ENCODE assay signal across 13 mouse cellular contexts in the genomic region with DNA sequence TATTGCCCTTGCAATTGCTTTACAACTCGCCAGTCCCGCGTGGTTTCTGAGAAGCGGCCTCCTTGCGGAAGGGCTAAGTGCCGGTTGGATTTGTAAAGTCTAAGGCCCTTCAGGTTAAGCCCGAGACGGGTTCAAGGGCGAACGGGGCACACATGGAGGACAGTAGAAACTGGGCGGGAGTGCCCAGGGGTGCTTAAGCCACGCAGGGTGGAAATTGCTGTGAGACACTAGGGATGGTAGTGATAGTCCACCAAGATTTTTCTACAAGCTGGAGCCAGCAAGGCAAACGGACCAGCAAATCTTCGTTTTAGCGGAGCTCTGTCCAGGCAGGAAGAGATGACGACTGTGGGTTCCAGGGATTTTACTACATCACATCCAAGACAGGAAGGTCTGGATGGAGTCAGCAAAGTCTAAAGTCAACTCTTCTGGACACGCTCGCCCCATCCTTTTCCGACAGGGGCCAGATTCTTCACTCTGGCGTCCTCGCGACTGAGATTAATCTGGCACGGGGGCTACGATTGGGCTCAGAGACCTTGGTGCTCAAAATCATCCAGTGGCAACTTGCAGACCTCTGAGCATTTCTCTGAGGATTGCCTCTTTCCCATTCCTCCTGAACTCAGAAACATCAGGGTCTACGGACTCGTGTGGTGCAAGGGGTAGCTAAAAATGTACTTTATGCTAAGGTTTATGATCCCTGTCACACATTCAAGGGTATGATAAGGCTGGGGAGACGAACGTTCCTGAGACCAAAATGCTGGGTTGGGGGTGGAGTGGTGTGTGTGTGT. TPM values are rescaled to one million over a fixed set of nuclear protein-coding genes. Genes with fewer than 3 reads are reported as not detected.
DNase-seq lines count a peak whose midpoint lies in the region; ATAC-seq and TF ChIP-seq lines count a peak whose summit lies in the region.
"Had no signal": no experiment of that assay in that cellular context is flagged by ENCODE, and none has a peak within 500 bp of the region (broad histone marks: within the 10 kb centered on the region; RNA-seq: fewer than 3 reads in every experiment).

No protein-coding gene starts in this region.

- no peak overlapping the region for H3K4me3 ChIP-seq in intestine, embryonic 14.5 days (ENCODE audit: low read depth, low read length)
- H3K4me3 ChIP-seq in intestine, postnatal 0 days (ENCODE audit: low read depth, low read length): no peak overlapping the region
- H3K4me3 ChIP-seq in cortical plate, adult 2 months (ENCODE audit: insufficient read depth, low read length): no peak overlapping the region
- H3K4me3 ChIP-seq in hindbrain, embryonic 11.5 days (ENCODE audit: low read depth, low read length): peak overlapping the region; percentile 21
- no peak overlapping the region for H3K4me3 ChIP-seq in midbrain, postnatal 0 days (ENCODE audit: low read depth, low read length)
- H3K4me3 ChIP-seq: heart, embryonic 13.5 days had no signal

- TF ChIP-seq POLR2A in cortical plate, adult 2 months (IDR thresholded peaks at IDR 0.05; ENCODE audit: extremely low read depth, insufficient read depth, low read length): no peak

- TF ChIP-seq CTCF in intestine, postnatal 0 days (IDR thresholded peaks at IDR 0.05; ENCODE audit: low read depth): no peak
- TF ChIP-seq CTCF in cortical plate, adult 2 months (IDR thresholded peaks at IDR 0.05; ENCODE audit: extremely low read depth, insufficient read depth, low read length): no peak
- TF ChIP-seq CTCF in midbrain, postnatal 0 days (IDR thresholded peaks at IDR 0.05): no peak

- H3K36me3 ChIP-seq in intestine, embryonic 14.5 days (ENCODE audit: control insufficient read depth, insufficient read depth, low read length): no peaks in the 10 kb centered on the region
- no peaks in the 10 kb centered on the region for H3K36me3 ChIP-seq in intestine, postnatal 0 days (ENCODE audit: control insufficient read depth, insufficient read depth)
- no peaks in the 10 kb centered on the region for H3K36me3 ChIP-seq in hindbrain, embryonic 11.5 days (ENCODE audit: control insufficient read depth, insufficient read depth, low read length)
- H3K36me3 ChIP-seq in midbrain, postnatal 0 days (ENCODE audit: insufficient read depth, low read length): no peaks in the 10 kb centered on the region
- H3K36me3 ChIP-seq: heart, embryonic 13.5 days had no signal

- no peaks in the 10 kb centered on the region for H3K9me3 ChIP-seq in intestine, embryonic 14.5 days (ENCODE audit: control insufficient read depth, low read length)
- H3K9me3 ChIP-seq in intestine, postnatal 0 days (ENCODE audit: control insufficient read depth): no peaks in the 10 kb centered on the region
- H3K9me3 ChIP-seq in hindbrain, embryonic 11.5 days (ENCODE audit: control insufficient read depth, low read length): no peaks in the 10 kb centered on the region
- no peaks in the 10 kb centered on the region for H3K9me3 ChIP-seq in midbrain, postnatal 0 days (ENCODE audit: low read length)
- H3K9me3 ChIP-seq: heart, embryonic 13.5 days had no signal

- H3K27ac ChIP-seq in intestine, embryonic 14.5 days (ENCODE audit: low read depth): no peak overlapping the region
- no peak overlapping the region for H3K27ac ChIP-seq in intestine, postnatal 0 days (ENCODE audit: low read depth, low read length)
- 0 out of 2 replicates have a peak overlapping the region, but pooled peaks have one; percentile 43 for H3K27ac ChIP-seq in cortical plate, adult 2 months (ENCODE audit: insufficient read depth, low read length)
- no peak overlapping the region for H3K27ac ChIP-seq in hindbrain, embryonic 11.5 days (ENCODE audit: low read depth, low read length)
- H3K27ac ChIP-seq in midbrain, postnatal 0 days (ENCODE audit: low read depth, low read length): no peak overlapping the region
- H3K27ac ChIP-seq: heart, embryonic 13.5 days; macrophage had no signal

- WGBS in intestine, embryonic 14.5 days: 1% methylated on average over 28 of the region's 28 CpGs
- WGBS in intestine, postnatal 0 days: 2% methylated on average over 28 of the region's 28 CpGs
- 2% methylated on average over 28 of the region's 28 CpGs for WGBS in hindbrain, embryonic 11.5 days
- 14% methylated on average over 28 of the region's 28 CpGs for WGBS in midbrain, postnatal 0 days

- no peak overlapping the region for H3K9ac ChIP-seq in intestine, embryonic 14.5 days (ENCODE audit: low read length)
- no peak overlapping the region for H3K9ac ChIP-seq in intestine, postnatal 0 days (ENCODE audit: low read depth, low read length)
- H3K9ac ChIP-seq in hindbrain, embryonic 11.5 days (ENCODE audit: low read depth, low read length): peak overlapping the region; percentile 12; the same call in 1 of the 2 replicates
- no peak overlapping the region for H3K9ac ChIP-seq in midbrain, postnatal 0 days (replicated peaks; ENCODE audit: low read length, poor library complexity, severe bottlenecking)
- H3K9ac ChIP-seq: heart, embryonic 13.5 days had no signal

- H3K4me1 ChIP-seq in intestine, embryonic 14.5 days (replicated peaks; ENCODE audit: control insufficient read depth, insufficient read depth, low read length): 0 out of 2 replicates have a peak, but pooled peaks cover 5% of the 10 kb centered on the region
- peaks cover 8% of the 10 kb centered on the region; the same call in 1 of the 2 replicates for H3K4me1 ChIP-seq in intestine, postnatal 0 days (replicated peaks; ENCODE audit: control insufficient read depth, insufficient read depth, low read length)
- H3K4me1 ChIP-seq in cortical plate, adult 2 months (ENCODE audit: control insufficient read depth, insufficient read depth, low read length): no peaks in the 10 kb centered on the region
- H3K4me1 ChIP-seq in hindbrain, embryonic 11.5 days (replicated peaks; ENCODE audit: control insufficient read depth, insufficient read depth, low read length): peaks cover 11% of the 10 kb centered on the region
- peaks cover 3% of the 10 kb centered on the region; the same call in 1 of the 2 replicates for H3K4me1 ChIP-seq in midbrain, postnatal 0 days (ENCODE audit: insufficient read depth, low read length)

- H3K27me3 ChIP-seq in intestine, embryonic 14.5 days (replicated peaks; ENCODE audit: control insufficient read depth, insufficient read depth, low read length): peaks cover 100% of the 10 kb centered on the region
- peaks cover 99% of the 10 kb centered on the region for H3K27me3 ChIP-seq in intestine, postnatal 0 days (replicated peaks; ENCODE audit: control insufficient read depth, insufficient read depth, low read length)
- peaks cover 54% of the 10 kb centered on the region for H3K27me3 ChIP-seq in hindbrain, embryonic 11.5 days (ENCODE audit: control insufficient read depth, insufficient read depth, low read length)
- H3K27me3 ChIP-seq in midbrain, postnatal 0 days (ENCODE audit: insufficient read depth, low read length): peaks cover 32% of the 10 kb centered on the region

- no peak for ATAC-seq in intestine, embryonic 14.5 days (replicated peaks; ENCODE audit: low FRiP score, low TSS enrichment, low read depth)
- no peak for ATAC-seq in intestine, postnatal 0 days
- ATAC-seq in hindbrain, embryonic 11.5 days (ENCODE audit: low FRiP score): no peak
- no peak for ATAC-seq in midbrain, postnatal 0 days (ENCODE audit: low FRiP score)
- ATAC-seq in frontal cortex, adult (ENCODE audit: low TSS enrichment): no peak
- ATAC-seq: activated CD4-positive, CD25-positive, alpha-beta regulatory T cell, adult 4 months had no signal

- no peak overlapping the region for H3K4me2 ChIP-seq in intestine, embryonic 14.5 days (ENCODE audit: low read length)
- no peak overlapping the region for H3K4me2 ChIP-seq in intestine, postnatal 0 days (replicated peaks; ENCODE audit: low read depth)
- peak overlapping the region; percentile 49 for H3K4me2 ChIP-seq in hindbrain, embryonic 11.5 days (replicated peaks; ENCODE audit: low read depth, low read length)
- H3K4me2 ChIP-seq in midbrain, postnatal 0 days (ENCODE audit: low read depth, low read length, poor library complexity, severe bottlenecking): peak overlapping the region; percentile 2
- H3K4me2 ChIP-seq: heart, embryonic 13.5 days had no signal

- peak; percentile 73 for DNase-seq in intestine, embryonic 14.5 days (ENCODE audit: low spot score)
- peak; percentile 75 for DNase-seq in hindbrain, embryonic 11.5 days (ENCODE audit: low spot score)
- peak; percentile 13 for DNase-seq in midbrain, postnatal 0 days (ENCODE audit: low spot score)
- no peak for DNase-seq in ovary, postnatal 14 days (ENCODE audit: low spot score)
- DNase-seq in left cerebral cortex, adult 8-10 months (ENCODE audit: low spot score in 2 of 2): no peak
- DNase-seq: layer of hippocampus, postnatal 36 days had no signal

RNA-seq across cellular contexts. Expression of a gene that starts 3.7 kb away (rescaled TPM):
- polyA plus RNA-seq in intestine, embryonic 14.5 days (2014; fragmentation: Nextera tagmentation; extraction: Ambion mirVana): not detected in 2 replicates
- polyA plus RNA-seq in intestine, postnatal 0 days (2015; fragmentation: Nextera tagmentation; extraction: Ambion mirVana): not detected in 2 replicates
- 2.8 and 3.3 TPM in 2 replicates for polyA plus RNA-seq in cortical plate, adult 2 months (2012; rRNA removed)
- 19.1 and 20.1 TPM in 2 replicates for polyA plus RNA-seq in hindbrain, embryonic 11.5 days (2014; fragmentation: Nextera tagmentation; extraction: Ambion mirVana)
- 10.7 and 24.8 TPM in 2 replicates for total RNA-seq in midbrain, postnatal 0 days (2014; rRNA removed)
- 4.4 and 8.8 TPM in 2 replicates for polyA plus RNA-seq in midbrain, postnatal 0 days (2015; fragmentation: Nextera tagmentation; extraction: Ambion mirVana)
- total RNA-seq in left cerebral cortex, adult 8-10 months (2022): 1 to 10 TPM; 2.2 to 6.1 (median 3.5) TPM
- polyA plus RNA-seq: heart, embryonic 13.5 days; macrophage; small intestine, adult 2 months had no signal

RNA-seq across cellular contexts. Expression of a gene that starts 6.1 kb away (rescaled TPM):
- not detected in 2 replicates for polyA plus RNA-seq in intestine, embryonic 14.5 days (2014; fragmentation: Nextera tagmentation; extraction: Ambion mirVana)
- not detected in 2 replicates for polyA plus RNA-seq in intestine, postnatal 0 days (2015; fragmentation: Nextera tagmentation; extraction: Ambion mirVana)
- polyA plus RNA-seq in cortical plate, adult 2 months (2012; rRNA removed): 11.1 and 11.9 TPM in 2 replicates
- 9.5 and 11.2 TPM in 2 replicates for polyA plus RNA-seq in hindbrain, embryonic 11.5 days (2014; fragmentation: Nextera tagmentation; extraction: Ambion mirVana)
- 69.2 and 106 TPM in 2 replicates for total RNA-seq in midbrain, postnatal 0 days (2014; rRNA removed)
- polyA plus RNA-seq in midbrain, postnatal 0 days (2015; fragmentation: Nextera tagmentation; extraction: Ambion mirVana): 6.9 and 13.9 TPM in 2 replicates
- total RNA-seq in left cerebral cortex, adult 8-10 months (2022): 10 to 100 TPM; 20.3 to 25.7 (median 21.7) TPM
- polyA plus RNA-seq: activated CD4-positive, CD25-positive, alpha-beta regulatory T cell, adult 4 months; heart, embryonic 13.5 days; macrophage; small intestine, adult 2 months had no signal

RNA-seq across cellular contexts. Expression of a gene that starts 18.2 kb away (rescaled TPM):
- polyA plus RNA-seq in intestine, embryonic 14.5 days (2014; fragmentation: Nextera tagmentation; extraction: Ambion mirVana): not detected in 2 replicates
- polyA plus RNA-seq in intestine, postnatal 0 days (2015; fragmentation: Nextera tagmentation; extraction: Ambion mirVana): not detected in 2 replicates
- 0.13 and 0.17 TPM in 2 replicates for polyA plus RNA-seq in cortical plate, adult 2 months (2012; rRNA removed)
- 0.99 and 1.6 TPM in 2 replicates for polyA plus RNA-seq in hindbrain, embryonic 11.5 days (2014; fragmentation: Nextera tagmentation; extraction: Ambion mirVana)
- 1.9 TPM in 1 of 2 replicates, not detected in the other for total RNA-seq in midbrain, postnatal 0 days (2014; rRNA removed)
- 0.07 TPM in 1 of 2 replicates, not detected in the other for polyA plus RNA-seq in midbrain, postnatal 0 days (2015; fragmentation: Nextera tagmentation; extraction: Ambion mirVana)
- under 1 TPM in 3 of 4 experiments, not detected in 1; 0.19 to 0.59 (median 0.41) TPM for total RNA-seq in left cerebral cortex, adult 8-10 months (2022)
- polyA plus RNA-seq: activated CD4-positive, CD25-positive, alpha-beta regulatory T cell, adult 4 months; heart, embryonic 13.5 days; macrophage; small intestine, adult 2 months had no signal

RNA-seq across cellular contexts. Expression of a gene that starts 21.2 kb away (rescaled TPM):
- not detected in 2 replicates for polyA plus RNA-seq in intestine, embryonic 14.5 days (2014; fragmentation: Nextera tagmentation; extraction: Ambion mirVana)
- polyA plus RNA-seq in intestine, postnatal 0 days (2015; fragmentation: Nextera tagmentation; extraction: Ambion mirVana): not detected in 2 replicates
- polyA plus RNA-seq in cortical plate, adult 2 months (2012; rRNA removed): 0.08 TPM in 1 of 2 replicates, not detected in the other
- 0.35 and 0.76 TPM in 2 replicates for polyA plus RNA-seq in hindbrain, embryonic 11.5 days (2014; fragmentation: Nextera tagmentation; extraction: Ambion mirVana)
- 0.19 and 0.38 TPM in 2 replicates for total RNA-seq in midbrain, postnatal 0 days (2014; rRNA removed)
- 0.21 and 0.32 TPM in 2 replicates for polyA plus RNA-seq in midbrain, postnatal 0 days (2015; fragmentation: Nextera tagmentation; extraction: Ambion mirVana)
- total RNA-seq in left cerebral cortex, adult 8-10 months (2022): not detected
- total RNA-seq: layer of hippocampus, postnatal 36 days had no signal
- polyA plus RNA-seq: activated CD4-positive, CD25-positive, alpha-beta regulatory T cell, adult 4 months; macrophage; small intestine, adult 2 months had no signal

Comparison
In these comparisons a context has a peak if more than half of its experiments do, and no peak if none do; other contexts are left out.
1. DNase-seq: peak in intestine, embryonic 14.5 days (single experiment), hindbrain, embryonic 11.5 days (single experiment) and midbrain, postnatal 0 days (single experiment); none in ovary, postnatal 14 days (single experiment) and left cerebral cortex, adult 8-10 months (0 of 2).
2. H3K4me2 ChIP-seq: peak in hindbrain, embryonic 11.5 days (single experiment) and midbrain, postnatal 0 days (single experiment); none in intestine, embryonic 14.5 days (single experiment) and intestine, postnatal 0 days (single experiment).